Mouse (Mus musculus) neural tube, embryonic 11.5 days (tissue): ENCODE data around the gene Ccar1. TPM values are rescaled to one million over a fixed set of nuclear protein-coding genes. Genes with fewer than 3 reads are reported as not detected.
A peak's percentile ranks its signal among the peaks of the same experiment; 100 is the strongest.
"Not testable (repeated sequence)": the region's sequence is repeated elsewhere in the genome, so short reads cannot be mapped to it uniquely, and the experiment has no call there.

Experiments used
- ATAC-seq: fragments of 200-750 bp; cut with Nextera tagmentation; 2 replicates; pipeline ENCODE4 v1.8.0; 2017; ENCODE audit warnings: moderate number of reproducible peaks, mild to moderate bottlenecking, moderate TSS enrichment, moderate library complexity; ENCODE audit not compliant: insufficient read depth, low FRiP score, low TSS enrichment
- DNase-seq: peaks from one replicate; pipeline ENCODE4 v3.0.0-alpha.2; 2015; ENCODE audit warnings: low spot score
- H3K27ac ChIP-seq: fragments of 300-500 bp; sonication (generic); 2 replicates; pipeline ENCODE4 v1.5.1; 2014; ENCODE audit warnings: low read depth, mild to moderate bottlenecking, low read length
- H3K27me3 ChIP-seq: fragments of 300-500 bp; sonication (generic); 2 replicates; pipeline ENCODE4 v1.6.1; 2014; ENCODE audit warnings: mild to moderate bottlenecking, low read length, mixed read lengths; ENCODE audit not compliant: control insufficient read depth, insufficient read depth
- H3K36me3 ChIP-seq: fragments of 300-500 bp; sonication (generic); 2 replicates; pipeline ENCODE4 v1.6.1; 2014; ENCODE audit warnings: mild to moderate bottlenecking, low read length, moderate library complexity, mixed read lengths; ENCODE audit not compliant: control insufficient read depth, insufficient read depth
- H3K4me1 ChIP-seq: fragments of 300-500 bp; sonication (generic); 2 replicates; pipeline ENCODE4 v1.6.1; 2014; ENCODE audit warnings: low read length, mixed read lengths; ENCODE audit not compliant: control insufficient read depth, insufficient read depth
- H3K4me2 ChIP-seq: fragments of 300-500 bp; sonication (generic); 2 replicates; pipeline ENCODE4 v1.6.1; 2014; ENCODE audit warnings: low read depth, mild to moderate bottlenecking, moderate library complexity
- H3K4me3 ChIP-seq: fragments of 300-500 bp; sonication (generic); 2 replicates; pipeline ENCODE4 v1.5.1; 2014; ENCODE audit warnings: low read depth, low read length
- H3K9ac ChIP-seq: fragments of 300-500 bp; sonication (generic); 2 replicates; pipeline ENCODE4 v1.6.1; 2014; ENCODE audit warnings: mild to moderate bottlenecking, low read length
- H3K9me3 ChIP-seq: fragments of 300-500 bp; sonication (generic); 2 replicates; pipeline ENCODE4 v1.6.1; 2016; ENCODE audit warnings: low read length; ENCODE audit not compliant: control insufficient read depth
- WGBS: fragments of 180-500 bp; shearing (Covaris S2); extraction: QIAGEN DNeasy Blood & Tissue Kit; methylation state at CpG from one replicate; pipeline ENCODE4 v1.1.7; 2014; 5-methylcytosine and 5-hydroxymethylcytosine counted together
- polyA plus RNA-seq: library from polyadenylated mRNA; unstranded; fragments of >200 nt; fragmentation: Nextera tagmentation; extraction: Ambion mirVana; gene quantifications from 2 replicates; pipeline ENCODE4 v1.2.1, GENCODE M21; 2014

The Ccar1 gene
- polyA plus RNA-seq, 1 experiment from 2014 or later = 167 TPM

DNA sequence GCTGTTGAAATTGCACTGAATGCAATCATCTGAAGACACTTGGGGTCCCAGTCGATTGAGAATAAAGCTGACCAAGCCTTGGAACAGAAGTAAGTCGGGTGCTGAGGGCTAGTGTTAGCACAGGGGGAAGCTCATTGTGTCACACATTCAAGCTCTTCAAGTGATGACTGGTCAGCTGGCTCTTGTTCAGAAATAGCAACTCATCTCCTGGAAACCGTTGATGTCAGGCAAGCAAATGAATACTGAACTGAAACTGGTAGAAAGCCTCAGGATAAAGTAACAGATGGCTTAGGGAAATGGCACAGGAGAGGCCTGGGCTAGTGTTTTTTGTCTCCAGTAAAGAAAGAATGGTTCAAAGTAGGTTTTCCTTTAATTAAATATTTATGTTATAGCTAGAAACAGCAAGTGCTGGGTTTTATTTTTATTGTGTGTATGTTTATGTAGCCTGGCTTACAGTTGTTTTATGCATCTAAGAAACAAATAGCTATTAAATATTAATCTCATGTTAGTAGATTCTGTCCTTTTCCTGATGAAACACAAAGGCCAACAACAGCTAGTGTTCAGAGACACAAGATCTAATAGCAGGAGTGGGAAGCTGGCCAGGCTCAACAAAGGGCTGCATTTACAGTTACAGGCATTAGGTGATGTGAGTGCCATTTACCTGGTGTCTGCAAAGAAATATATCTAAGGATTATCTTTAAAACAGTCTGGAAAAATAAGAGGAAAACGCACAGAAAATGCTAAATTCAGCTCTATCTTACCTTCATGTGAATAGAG is 51.9 kb downstream of the Ccar1 start:
- H3K27ac ChIP-seq = 0 out of 2 replicates have a peak overlapping the region, but pooled peaks have one; percentile 42
- peaks cover 18% of the 10 kb centered on the region for H3K36me3 ChIP-seq
- ATAC-seq (no peak), DNase-seq (no peak)
- H3K9ac ChIP-seq = no peak overlapping the region
- no peaks in the 10 kb centered on the region for H3K9me3 ChIP-seq
- no peak overlapping the region for H3K4me3 ChIP-seq
- no peaks in the 10 kb centered on the region for H3K27me3 ChIP-seq
- WGBS = 83% methylated on average over 4 of the region's 4 CpGs
- H3K4me1 ChIP-seq = no peaks in the 10 kb centered on the region
- H3K4me2 ChIP-seq = no peak overlapping the region

DNA sequence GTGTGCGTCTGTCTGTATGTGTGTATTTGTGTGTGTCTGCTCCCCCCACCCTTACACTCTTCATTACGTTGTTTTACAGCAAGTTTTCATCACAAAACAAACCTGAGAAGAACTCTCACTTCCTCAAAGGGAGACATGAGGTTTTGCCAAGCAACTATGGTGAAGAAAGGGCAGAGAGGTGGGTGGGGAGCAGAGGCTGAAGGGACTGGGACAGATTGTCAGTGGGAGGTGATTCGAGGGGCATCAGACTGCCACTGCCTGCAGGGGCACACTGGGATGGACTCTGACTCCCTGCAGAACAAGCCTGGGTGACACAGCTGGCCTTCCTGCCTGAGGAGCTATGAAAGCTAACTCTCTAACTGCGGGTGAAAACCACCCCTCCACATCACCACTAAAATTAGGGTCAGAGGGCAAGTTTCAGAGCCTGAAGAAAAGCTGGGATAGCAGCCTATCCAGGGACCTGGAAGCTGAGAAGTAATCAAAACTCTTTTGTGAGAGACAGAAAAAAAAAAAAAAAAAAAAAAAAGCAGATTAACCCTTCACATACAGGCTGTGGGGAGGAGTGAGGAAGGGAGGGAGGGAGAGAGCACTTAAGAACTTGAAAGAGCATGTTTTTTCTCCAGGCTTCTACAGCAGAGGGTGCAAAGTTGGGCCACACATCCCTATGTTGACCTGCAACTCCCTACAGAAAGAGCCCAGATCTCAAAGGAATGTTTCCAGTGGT is 55.0 kb downstream of the Ccar1 start:
- Histone ChIP-seq H3K27me3 (no peaks in the 10 kb centered on the region), H3K4me2 (no peak overlapping the region), H3K9ac (no peak overlapping the region; the same call in 1 of the 2 replicates), H3K4me1 (no peaks in the 10 kb centered on the region), H3K9me3 (no peaks in the 10 kb centered on the region), H3K4me3 (no peak overlapping the region), H3K36me3 (peaks cover 4% of the 10 kb centered on the region), H3K27ac (no peak overlapping the region)
- no peak for DNase-seq
- WGBS = 45% methylated on average over 4 of the region's 4 CpGs
- no peak for ATAC-seq

GRCm38 (mm10) chr10:62730826-62731225 is 61.3 kb downstream of the Ccar1 start:
- DNase-seq = no peak
- Histone ChIP-seq H3K4me3 (no peak overlapping the region), H3K4me1 (peaks cover 3% of the 10 kb centered on the region; the same call in 1 of the 2 replicates), H3K9ac (no peak overlapping the region), H3K27me3 (no peaks in the 10 kb centered on the region), H3K4me2 (no peak overlapping the region), H3K27ac (no peak overlapping the region), H3K9me3 (no peaks in the 10 kb centered on the region), H3K36me3 (no peaks in the 10 kb centered on the region)
- 79% methylated on average over 10 of the region's 10 CpGs for WGBS
- ATAC-seq = no peak

DNA sequence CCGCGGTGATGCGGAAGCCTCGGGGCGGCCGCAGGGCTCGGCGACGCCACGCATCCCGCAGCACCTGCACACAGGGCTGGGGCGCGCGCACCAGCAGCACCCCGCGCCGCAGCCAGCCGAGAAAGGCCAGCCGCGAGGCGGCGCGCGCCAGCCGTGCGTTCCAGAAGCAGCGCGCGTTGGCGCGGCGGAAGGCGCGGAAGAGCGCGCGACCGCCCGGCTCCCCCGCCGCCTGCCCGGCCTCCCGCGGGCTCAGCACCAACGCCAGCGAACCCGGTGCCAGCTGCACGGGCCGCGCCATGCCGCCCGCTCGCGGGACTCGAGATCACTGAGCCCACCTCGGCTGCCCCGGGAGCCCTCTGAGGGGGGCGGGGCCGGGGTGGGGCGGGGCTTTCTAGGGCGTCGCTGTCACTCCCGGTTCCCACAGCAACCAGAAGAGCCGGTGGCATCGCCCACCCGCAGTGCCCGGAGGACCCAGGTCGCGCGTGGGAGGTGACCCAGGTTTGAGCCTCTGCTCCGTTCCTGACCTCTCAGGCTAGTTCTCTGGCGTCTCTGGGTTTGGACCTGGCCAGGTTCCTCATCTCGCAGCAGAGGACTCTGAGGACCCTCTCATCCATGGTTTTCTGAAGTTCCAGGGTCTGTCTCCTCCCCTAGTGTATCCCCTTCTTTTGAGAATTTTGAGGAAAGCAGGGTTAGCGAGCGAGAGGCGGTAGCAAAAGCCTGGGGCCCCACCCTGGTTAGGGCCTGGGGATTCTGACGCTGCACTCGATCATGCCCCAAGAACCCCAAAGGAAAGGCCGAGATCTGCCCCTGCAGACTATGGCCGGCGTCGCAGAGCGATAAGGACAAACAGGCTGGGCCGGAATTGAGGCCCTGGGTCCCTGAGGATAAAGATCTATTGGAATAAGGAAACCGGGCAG is 66.1 kb downstream of the Ccar1 start, which contains the start of gene Stox1:
Gene Stox1 (minus strand): TSS at position 358 of the 917 bp plus-strand sequence.
- Histone ChIP-seq H3K4me1 (peaks cover 3% of the 10 kb centered on the region; the same call in 1 of the 2 replicates), H3K36me3 (no peaks in the 10 kb centered on the region), H3K4me2 (peak within 1 kb of the TSS; percentile 84), H3K27me3 (0 out of 2 replicates have a peak, but pooled peaks cover 2% of the 10 kb centered on the region), H3K27ac (no peak within 1 kb of the TSS), H3K9me3 (no peaks in the 10 kb centered on the region), H3K9ac (peak within 1 kb of the TSS; percentile 56), H3K4me3 (peak within 1 kb of the TSS; percentile 74)
- 2% methylated on average over 58 of the region's 85 CpGs for WGBS
- peak; percentile 87 for ATAC-seq
- DNase-seq = peak; percentile 76

- 0 out of 2 replicates have a peak, but pooled peaks cover 2% of the 10 kb centered on the region for H3K27me3 ChIP-seq
- no peak for DNase-seq
- H3K9me3 ChIP-seq = no peaks in the 10 kb centered on the region
- no peaks in the 10 kb centered on the region for H3K36me3 ChIP-seq
- no peak overlapping the region for H3K27ac ChIP-seq
- no peak overlapping the region for H3K4me2 ChIP-seq
- H3K9ac ChIP-seq = no peak overlapping the region
- no peak for ATAC-seq
- 22% methylated on average over 7 of the region's 7 CpGs for WGBS
- H3K4me3 ChIP-seq = no peak overlapping the region
- peaks cover 3% of the 10 kb centered on the region; the same call in 1 of the 2 replicates for H3K4me1 ChIP-seq
Observed at GRCm38 (mm10) chr10:62724936-62725335, 67.2 kb downstream of the Ccar1 start.

DNA sequence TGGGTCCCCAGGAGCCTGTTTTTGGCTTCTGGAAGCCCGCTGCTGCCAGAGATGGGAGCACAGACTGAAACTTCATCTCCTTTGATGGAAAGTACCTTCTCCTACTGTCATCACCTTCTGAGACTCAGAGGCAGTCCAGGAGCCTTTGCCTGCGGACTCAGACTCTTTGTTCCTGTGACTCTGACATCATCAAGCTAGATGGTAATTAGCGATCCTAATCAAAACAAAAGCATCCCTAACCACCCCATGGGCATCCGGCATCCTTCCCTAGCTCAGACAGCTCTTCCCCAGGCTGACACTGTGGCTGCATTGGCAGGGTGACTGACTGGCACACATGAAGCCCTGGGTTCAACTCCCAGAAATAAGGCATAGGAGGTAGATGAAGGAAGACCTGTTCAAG is 69.4 kb downstream of the Ccar1 start:
- 25% methylated on average over 4 of the region's 4 CpGs for WGBS
- no peak overlapping the region for H3K9ac ChIP-seq
- no peak for ATAC-seq
- no peak overlapping the region for H3K4me3 ChIP-seq
- H3K27me3 ChIP-seq = 0 out of 2 replicates have a peak, but pooled peaks cover 2% of the 10 kb centered on the region
- H3K27ac ChIP-seq = no peak overlapping the region
- peaks cover 3% of the 10 kb centered on the region; the same call in 1 of the 2 replicates for H3K4me1 ChIP-seq
- DNase-seq = no peak
- H3K4me2 ChIP-seq = no peak overlapping the region
- no peaks in the 10 kb centered on the region for H3K9me3 ChIP-seq
- no peaks in the 10 kb centered on the region for H3K36me3 ChIP-seq

DNA sequence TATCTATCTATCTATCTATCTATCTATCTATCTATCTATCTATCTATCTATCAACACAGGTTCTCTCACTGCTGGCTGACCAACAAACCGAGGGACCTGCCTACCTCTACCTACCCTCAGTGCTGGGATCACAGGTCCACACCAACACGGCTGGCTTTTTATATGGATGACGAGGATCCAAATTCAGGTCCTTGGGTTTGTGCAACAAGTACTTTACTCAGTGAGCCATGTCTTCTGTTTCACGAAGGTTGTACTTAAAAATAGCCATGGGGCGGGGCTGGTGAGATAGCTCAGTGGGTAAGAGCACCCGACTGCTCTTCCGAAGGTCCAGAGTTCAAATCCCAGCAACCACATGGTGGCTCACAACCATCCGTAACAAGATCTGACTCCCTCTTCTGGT is 71.5 kb downstream of the Ccar1 start:
- H3K36me3 ChIP-seq, H3K27ac ChIP-seq, ATAC-seq, H3K9ac ChIP-seq, H3K9me3 ChIP-seq, H3K4me1 ChIP-seq, H3K4me3 ChIP-seq, DNase-seq, H3K4me2 ChIP-seq, H3K27me3 ChIP-seq: not testable (repeated sequence)
- 87% methylated on average over 7 of the region's 8 CpGs for WGBS

DNA sequence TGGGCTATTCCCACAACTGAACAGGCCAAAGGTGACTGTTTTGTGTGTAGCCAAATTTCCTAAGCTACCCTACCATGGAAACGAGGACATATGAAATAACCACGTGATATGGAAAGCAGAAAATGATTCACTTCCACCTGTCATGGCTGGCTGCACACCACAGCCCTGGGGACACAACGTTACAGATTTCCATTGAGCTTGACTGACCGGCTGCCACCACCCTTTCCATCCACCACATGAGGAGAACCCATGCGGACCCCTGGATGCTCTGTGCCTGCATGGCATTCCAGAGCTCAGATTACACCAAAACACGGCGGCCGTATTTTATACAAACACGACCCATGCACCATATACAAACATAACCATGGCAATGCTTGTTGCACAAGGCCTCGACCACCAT is 78.6 kb downstream of the Ccar1 start:
- Histone ChIP-seq H3K4me1 (no peaks in the 10 kb centered on the region), H3K4me2 (no peak overlapping the region), H3K9me3 (no peaks in the 10 kb centered on the region), H3K27me3 (no peaks in the 10 kb centered on the region), H3K27ac (no peak overlapping the region), H3K36me3 (no peaks in the 10 kb centered on the region), H3K4me3 (no peak overlapping the region), H3K9ac (no peak overlapping the region)
- no peak for ATAC-seq
- 75% methylated on average over 10 of the region's 10 CpGs for WGBS
- DNase-seq = no peak
